Mouse (Mus musculus): ENCODE data around the gene Tmod1. TPM values are rescaled to one million over a fixed set of nuclear protein-coding genes. Genes with fewer than 3 reads are reported as not detected.

The Tmod1 gene
- polyA plus RNA-seq, 1 experiment from 2014 or later: 217 TPM

- ATAC-seq (replicated peaks; ENCODE audit: extremely low read depth, insufficient read depth, low FRiP score): no peak
- no peaks in the 10 kb centered on the region for H3K9me3 ChIP-seq (replicated peaks; ENCODE audit: control insufficient read depth, low read length)
- H3K4me1 ChIP-seq (ENCODE audit: control insufficient read depth, insufficient read depth, low read length): no peaks in the 10 kb centered on the region
- no peaks in the 10 kb centered on the region for H3K27me3 ChIP-seq (ENCODE audit: control insufficient read depth, insufficient read depth, low read length)
- 94% methylated on average over 1 of the region's 1 CpGs for WGBS
- H3K4me2 ChIP-seq (ENCODE audit: low read depth, low read length): no peak overlapping the region
- H3K27ac ChIP-seq (ENCODE audit: low read length): no peak overlapping the region
- H3K4me3 ChIP-seq (ENCODE audit: low read length): no peak overlapping the region
- no peak overlapping the region for H3K9ac ChIP-seq (ENCODE audit: low read length)
- H3K36me3 ChIP-seq (ENCODE audit: control insufficient read depth, insufficient read depth): peaks cover 23% of the 10 kb centered on the region
Measured at GRCm38 (mm10) chr4:46146881-46147280, 108.1 kb downstream of the Tmod1 start.

- Histone ChIP-seq H3K27ac (ENCODE audit: low read length) (no peak overlapping the region), H3K4me2 (ENCODE audit: low read depth, low read length) (no peak overlapping the region), H3K36me3 (ENCODE audit: control insufficient read depth, insufficient read depth) (peaks cover 47% of the 10 kb centered on the region), H3K9ac (ENCODE audit: low read length) (no peak overlapping the region), H3K9me3 (replicated peaks; ENCODE audit: control insufficient read depth, low read length) (no peaks in the 10 kb centered on the region), H3K4me3 (ENCODE audit: low read length) (no peak overlapping the region), H3K4me1 (ENCODE audit: control insufficient read depth, insufficient read depth, low read length) (no peaks in the 10 kb centered on the region), H3K27me3 (ENCODE audit: control insufficient read depth, insufficient read depth, low read length) (no peaks in the 10 kb centered on the region)
- no peak for ATAC-seq (replicated peaks; ENCODE audit: extremely low read depth, insufficient read depth, low FRiP score)
- 92% methylated on average over 12 of the region's 12 CpGs for WGBS
Measured at GRCm38 (mm10) chr4:46151903-46152544, 113.3 kb downstream of the Tmod1 start.

GRCm38 (mm10) chr4:46164027-46164426, 125.3 kb downstream of the Tmod1 start:
- Histone ChIP-seq H3K36me3 (ENCODE audit: control insufficient read depth, insufficient read depth) (peaks cover 53% of the 10 kb centered on the region), H3K4me1 (ENCODE audit: control insufficient read depth, insufficient read depth, low read length) (no peaks in the 10 kb centered on the region), H3K4me3 (ENCODE audit: low read length) (no peak overlapping the region), H3K27me3 (ENCODE audit: control insufficient read depth, insufficient read depth, low read length) (no peaks in the 10 kb centered on the region), H3K27ac (ENCODE audit: low read length) (no peak overlapping the region), H3K9ac (ENCODE audit: low read length) (no peak overlapping the region), H3K4me2 (ENCODE audit: low read depth, low read length) (no peak overlapping the region), H3K9me3 (replicated peaks; ENCODE audit: control insufficient read depth, low read length) (no peaks in the 10 kb centered on the region)
- WGBS: 68% methylated on average over 2 of the region's 2 CpGs
- ATAC-seq (replicated peaks; ENCODE audit: extremely low read depth, insufficient read depth, low FRiP score): no peak

Other genes with a start within 250 kb of the Tmod1 start
- 173 and 184 TPM in 2 replicates for gene Aldh1b1, start 239.9 kb upstream of the Tmod1 start, polyA plus RNA-seq (2015; fragmentation: Nextera tagmentation; extraction: Ambion mirVana)
- 1.5 TPM in 2 replicates for gene Igfbpl1, start 212.0 kb upstream of the Tmod1 start, polyA plus RNA-seq (2015; fragmentation: Nextera tagmentation; extraction: Ambion mirVana)
- gene Stra6l, start 190.3 kb upstream of the Tmod1 start, polyA plus RNA-seq (2015; fragmentation: Nextera tagmentation; extraction: Ambion mirVana): 0.05 and 0.12 TPM in 2 replicates
- 0.18 and 0.56 TPM in 2 replicates for gene Ccdc180, start 148.6 kb upstream of the Tmod1 start, polyA plus RNA-seq (2015; fragmentation: Nextera tagmentation; extraction: Ambion mirVana)
- 17.7 and 18.5 TPM in 2 replicates for gene Tdrd7, start 73.6 kb upstream of the Tmod1 start, polyA plus RNA-seq (2015; fragmentation: Nextera tagmentation; extraction: Ambion mirVana)
- gene Ncbp1, start 99.7 kb downstream of the Tmod1 start, polyA plus RNA-seq (2015; fragmentation: Nextera tagmentation; extraction: Ambion mirVana): 44.8 and 48.3 TPM in 2 replicates
- 25.0 and 25.3 TPM in 2 replicates for gene Tstd2, start 99.8 kb downstream of the Tmod1 start, polyA plus RNA-seq (2015; fragmentation: Nextera tagmentation; extraction: Ambion mirVana)
- 14.5 and 15.2 TPM in 2 replicates for gene Xpa, start 157.4 kb downstream of the Tmod1 start, polyA plus RNA-seq (2015; fragmentation: Nextera tagmentation; extraction: Ambion mirVana)

Data from heart, embryonic 16.5 days (tissue).